Mouse (Mus musculus) kidney, embryonic 16.5 days (tissue): ENCODE results near the gene Ptprn2. TPM values are rescaled to one million over a fixed set of nuclear protein-coding genes. Genes with fewer than 3 reads are reported as not detected.

Experiments
- ATAC-seq: fragments of 200-750 bp; cut with Nextera tagmentation; 2 replicates; pipeline ENCODE4 v1.8.0; 2017; ENCODE audit warnings: moderate TSS enrichment; ENCODE audit not compliant: low FRiP score, low TSS enrichment
- H3K27ac ChIP-seq: fragments of 300-500 bp; sonication (generic); 2 replicates; pipeline ENCODE4 v1.5.1; 2014; ENCODE audit warnings: low read length
- H3K27me3 ChIP-seq: fragments of 300-500 bp; sonication (generic); 2 replicates; pipeline ENCODE4 v1.6.1; 2014; ENCODE audit warnings: low read length, control low read depth, mixed read lengths; ENCODE audit not compliant: insufficient read depth
- H3K36me3 ChIP-seq: fragments of 300-500 bp; sonication (generic); 2 replicates; pipeline ENCODE4 v1.6.1; 2014; ENCODE audit warnings: low read length, control low read depth, mixed read lengths; ENCODE audit not compliant: insufficient read depth
- H3K4me1 ChIP-seq: fragments of 300-500 bp; sonication (generic); 2 replicates; pipeline ENCODE4 v1.6.1; 2014; ENCODE audit warnings: low read length, control low read depth, mixed read lengths; ENCODE audit not compliant: insufficient read depth
- H3K4me2 ChIP-seq: fragments of 300-500 bp; sonication (generic); replicated peaks from 2 replicates; pipeline ENCODE4 v1.6.1; 2014; ENCODE audit warnings: low read depth, low read length
- H3K4me3 ChIP-seq: fragments of 300-500 bp; sonication (generic); 2 replicates; pipeline ENCODE4 v1.5.1; 2014; ENCODE audit warnings: mild to moderate bottlenecking, low read length
- H3K9ac ChIP-seq: fragments of 300-500 bp; sonication (generic); replicated peaks from 2 replicates; pipeline ENCODE4 v1.6.1; 2014; ENCODE audit warnings: low read length
- H3K9me3 ChIP-seq: fragments of 300-500 bp; sonication (generic); 2 replicates; pipeline ENCODE4 v1.6.1; 2016; ENCODE audit warnings: low read length, control low read depth
- WGBS: fragments of 180-500 bp; shearing (Covaris S2); extraction: QIAGEN DNeasy Blood & Tissue Kit; methylation state at CpG from one replicate; pipeline ENCODE4 v1.1.7; 2014; 5-methylcytosine and 5-hydroxymethylcytosine counted together
- polyA plus RNA-seq: library from polyadenylated mRNA; unstranded; fragments of >200 nt; fragmentation: Nextera tagmentation; extraction: Ambion mirVana; gene quantifications from 2 replicates; pipeline ENCODE4 v1.2.1, GENCODE M21; 2015

Gene Ptprn2
- polyA plus RNA-seq, 1 experiment from 2014 or later: not detected

DNA sequence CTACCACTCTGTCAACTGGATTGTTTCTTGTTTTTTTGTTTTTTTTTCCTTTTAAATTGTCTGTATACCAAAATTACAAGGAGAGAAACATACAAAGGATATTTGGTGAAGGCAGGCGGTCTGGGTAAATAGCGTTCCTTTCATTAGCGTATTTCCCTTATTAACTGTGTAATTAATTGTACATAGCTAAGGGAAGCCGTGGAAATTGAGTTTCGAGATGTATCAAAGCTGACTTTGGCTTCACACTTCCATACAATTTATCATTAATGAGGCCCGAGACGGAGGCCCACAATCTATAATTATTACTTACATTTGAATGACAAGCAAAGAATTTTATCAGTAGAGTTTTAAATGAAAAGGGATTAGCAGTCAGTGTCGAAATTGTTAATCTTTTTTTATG is 712.6 kb downstream of the Ptprn2 start:
- 88% methylated on average over 8 of the region's 8 CpGs for WGBS
- Histone ChIP-seq H3K4me3 (no peak overlapping the region), H3K9me3 (no peaks in the 10 kb centered on the region), H3K27ac (no peak overlapping the region), H3K27me3 (0 out of 2 replicates have a peak, but pooled peaks cover 6% of the 10 kb centered on the region), H3K4me2 (no peak overlapping the region), H3K4me1 (0 out of 2 replicates have a peak, but pooled peaks cover 8% of the 10 kb centered on the region), H3K36me3 (no peaks in the 10 kb centered on the region), H3K9ac (no peak overlapping the region)
- ATAC-seq: no peak

GRCm38 (mm10) chr12:117200117-117200516 is 714.6 kb downstream of the Ptprn2 start:
- Histone ChIP-seq H3K27ac (no peak overlapping the region), H3K4me2 (peak overlapping the region; percentile 18; the same call in 1 of the 2 replicates), H3K9ac (no peak overlapping the region), H3K4me1 (0 out of 2 replicates have a peak, but pooled peaks cover 8% of the 10 kb centered on the region), H3K4me3 (no peak overlapping the region), H3K9me3 (no peaks in the 10 kb centered on the region), H3K27me3 (0 out of 2 replicates have a peak, but pooled peaks cover 6% of the 10 kb centered on the region), H3K36me3 (no peaks in the 10 kb centered on the region)
- ATAC-seq: peak; percentile 82; the same call in 1 of the 2 replicates
- WGBS: 15% methylated on average over 9 of the region's 9 CpGs

- H3K4me2 ChIP-seq: 0 out of 2 replicates have a peak overlapping the region, but pooled peaks have one; percentile 18
- ATAC-seq: peak; percentile 75; the same call in 1 of the 2 replicates
These were observed 715.1 kb downstream of the Ptprn2 start for GRCm38 (mm10) chr12:117200590-117200989.

DNA sequence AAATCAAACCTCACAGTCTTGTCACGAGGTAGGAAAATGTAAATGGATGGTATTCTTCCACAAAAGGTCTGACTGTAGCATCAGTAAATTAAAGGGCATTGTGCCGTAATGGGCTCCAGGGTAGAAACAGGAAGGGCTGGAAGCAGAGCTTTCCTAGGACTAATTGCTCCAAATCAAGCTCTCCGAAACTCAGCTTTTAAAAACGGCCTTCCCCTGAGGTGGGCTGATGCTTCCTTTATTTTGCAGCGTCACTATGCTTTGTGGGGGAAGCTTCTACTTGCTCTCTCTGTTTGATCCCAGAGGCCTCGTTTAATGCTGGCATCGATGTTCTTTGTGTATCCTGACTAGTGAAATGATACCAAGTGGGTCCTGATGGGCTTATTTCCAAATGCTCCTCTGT is 718.0 kb downstream of the Ptprn2 start:
- ATAC-seq: no peak
- no peak overlapping the region for H3K4me3 ChIP-seq
- H3K4me1 ChIP-seq: 0 out of 2 replicates have a peak, but pooled peaks cover 8% of the 10 kb centered on the region
- no peaks in the 10 kb centered on the region for H3K9me3 ChIP-seq
- WGBS: 60% methylated on average over 7 of the region's 7 CpGs
- no peak overlapping the region for H3K4me2 ChIP-seq
- H3K9ac ChIP-seq: no peak overlapping the region
- H3K36me3 ChIP-seq: no peaks in the 10 kb centered on the region
- no peak overlapping the region for H3K27ac ChIP-seq
- no peaks in the 10 kb centered on the region for H3K27me3 ChIP-seq

More at GRCm38 (mm10) chr12:117200590-117200989, 715.1 kb downstream of the Ptprn2 start:
- 37% methylated on average over 5 of the region's 5 CpGs for WGBS
- Histone ChIP-seq H3K36me3 (no peaks in the 10 kb centered on the region), H3K4me3 (no peak overlapping the region), H3K27me3 (0 out of 2 replicates have a peak, but pooled peaks cover 6% of the 10 kb centered on the region), H3K4me1 (0 out of 2 replicates have a peak, but pooled peaks cover 8% of the 10 kb centered on the region), H3K27ac (no peak overlapping the region), H3K9me3 (no peaks in the 10 kb centered on the region), H3K9ac (no peak overlapping the region)

DNA sequence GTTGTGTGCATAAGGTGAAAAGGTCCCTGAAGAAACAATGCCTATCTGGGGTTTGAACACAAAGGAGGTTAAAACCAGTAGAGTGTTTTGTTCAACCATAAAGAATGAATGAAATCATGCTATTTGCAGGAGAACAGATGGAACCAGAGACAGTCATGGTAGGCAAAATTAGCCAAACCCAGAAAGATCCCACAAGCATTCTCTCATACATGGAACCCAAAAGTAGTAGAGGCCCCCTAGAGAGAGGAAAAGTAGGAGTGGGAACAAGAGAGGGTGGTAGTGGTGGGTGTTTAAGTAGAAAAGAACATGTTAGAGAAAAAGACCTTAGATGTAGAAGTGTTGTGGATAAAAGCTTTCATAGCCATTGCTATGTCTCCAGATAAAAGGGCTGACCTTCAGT is 719.4 kb downstream of the Ptprn2 start:
- Histone ChIP-seq H3K4me2 (no peak overlapping the region), H3K27me3 (no peaks in the 10 kb centered on the region), H3K9me3 (no peaks in the 10 kb centered on the region), H3K36me3 (no peaks in the 10 kb centered on the region), H3K27ac (no peak overlapping the region), H3K4me3 (no peak overlapping the region), H3K9ac (no peak overlapping the region), H3K4me1 (0 out of 2 replicates have a peak, but pooled peaks cover 7% of the 10 kb centered on the region)
- no peak for ATAC-seq

DNA sequence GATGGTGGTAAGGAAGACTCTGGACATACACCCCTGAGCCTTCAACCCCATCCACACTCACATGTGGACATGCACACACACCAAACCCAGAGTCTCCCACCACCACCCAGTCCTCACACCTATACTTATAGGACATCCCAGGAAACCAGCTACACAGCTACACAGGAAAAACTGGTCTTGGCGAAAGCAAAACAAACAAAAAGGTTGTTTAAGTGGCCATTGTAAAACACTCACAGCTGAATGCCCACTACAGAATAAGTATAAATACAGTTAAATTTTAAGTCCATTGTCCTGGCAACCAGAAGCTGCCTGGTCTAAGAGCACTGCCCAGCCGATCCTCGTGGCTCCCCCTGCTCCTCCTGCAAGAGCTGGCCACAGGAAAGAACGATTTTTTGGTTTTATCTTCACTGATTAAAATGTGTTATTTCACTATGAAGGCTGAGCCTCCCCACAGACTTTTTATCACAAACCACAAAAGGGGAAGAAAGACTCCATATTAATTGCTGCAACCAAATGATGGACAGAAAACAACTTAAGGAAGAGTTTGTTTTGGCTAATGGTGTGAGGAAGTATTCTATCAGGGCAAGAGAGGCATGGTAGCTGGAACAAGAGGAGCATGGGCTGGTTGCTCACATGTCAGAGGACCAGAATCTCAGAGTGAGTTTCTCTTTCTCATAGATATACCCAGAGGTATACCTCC is 722.1 kb downstream of the Ptprn2 start:
- H3K4me3 ChIP-seq: no peak overlapping the region
- no peaks in the 10 kb centered on the region for H3K27me3 ChIP-seq
- no peak overlapping the region for H3K9ac ChIP-seq
- 68% methylated on average over 4 of the region's 4 CpGs for WGBS
- no peaks in the 10 kb centered on the region for H3K4me1 ChIP-seq
- no peaks in the 10 kb centered on the region for H3K36me3 ChIP-seq
- ATAC-seq: no peak
- H3K9me3 ChIP-seq: no peaks in the 10 kb centered on the region
- H3K4me2 ChIP-seq: no peak overlapping the region
- H3K27ac ChIP-seq: no peak overlapping the region

DNA sequence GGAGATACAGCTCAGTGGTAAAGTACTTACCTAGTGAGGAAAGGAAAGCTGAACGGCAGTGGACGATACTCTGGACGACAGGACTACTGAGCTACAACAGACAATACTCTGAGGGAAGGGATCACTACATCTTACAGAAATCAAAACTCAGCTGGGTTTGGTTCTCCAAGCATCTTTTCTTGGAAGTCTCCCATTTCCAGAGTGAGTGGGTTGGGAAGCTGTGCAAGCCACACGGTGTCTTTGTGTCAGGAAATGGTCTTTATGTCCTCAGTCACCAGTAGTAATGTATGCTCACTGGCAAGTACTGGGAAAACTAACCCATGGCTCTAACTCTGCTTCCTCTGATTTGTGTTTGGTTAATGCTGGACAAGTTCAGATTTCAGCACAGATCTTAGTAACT is 724.9 kb downstream of the Ptprn2 start:
- Histone ChIP-seq H3K27ac (no peak overlapping the region), H3K9ac (no peak overlapping the region), H3K4me1 (no peaks in the 10 kb centered on the region), H3K4me3 (no peak overlapping the region), H3K27me3 (no peaks in the 10 kb centered on the region), H3K4me2 (no peak overlapping the region), H3K9me3 (no peaks in the 10 kb centered on the region), H3K36me3 (no peaks in the 10 kb centered on the region)
- no peak for ATAC-seq
- WGBS: 88% methylated on average over 4 of the region's 4 CpGs

GRCm38 (mm10) chr12:117213531-117213930 is 728.0 kb downstream of the Ptprn2 start:
- Histone ChIP-seq H3K36me3 (no peaks in the 10 kb centered on the region), H3K9ac (no peak overlapping the region), H3K4me3 (no peak overlapping the region), H3K4me2 (no peak overlapping the region), H3K27me3 (no peaks in the 10 kb centered on the region), H3K4me1 (no peaks in the 10 kb centered on the region), H3K9me3 (no peaks in the 10 kb centered on the region), H3K27ac (no peak overlapping the region)
- no peak for ATAC-seq
- 61% methylated on average over 1 of the region's 1 CpGs for WGBS

DNA sequence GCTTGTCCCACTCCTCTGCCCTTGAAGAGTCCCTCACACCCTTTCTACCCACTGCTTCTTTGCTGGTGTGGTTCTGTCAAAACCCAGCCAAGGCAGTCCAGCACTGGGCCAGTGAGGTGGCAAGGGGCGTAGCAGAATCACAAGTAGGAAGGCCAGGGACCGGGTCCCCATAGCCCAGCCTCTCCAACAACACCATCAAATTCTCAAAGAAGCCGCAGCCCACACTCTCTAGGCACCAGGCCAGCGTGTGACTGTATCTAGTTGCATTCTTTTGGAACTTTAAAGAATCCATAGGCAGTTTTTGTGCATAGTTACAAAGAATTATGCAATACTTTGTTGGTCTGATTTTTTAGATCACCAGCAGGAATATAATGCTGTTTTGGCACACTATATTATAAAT is 728.8 kb downstream of the Ptprn2 start:
- Histone ChIP-seq H3K4me2 (no peak overlapping the region), H3K27ac (no peak overlapping the region), H3K4me3 (no peak overlapping the region), H3K27me3 (no peaks in the 10 kb centered on the region), H3K4me1 (no peaks in the 10 kb centered on the region), H3K9me3 (no peaks in the 10 kb centered on the region), H3K9ac (no peak overlapping the region), H3K36me3 (no peaks in the 10 kb centered on the region)
- no peak for ATAC-seq
- WGBS: 54% methylated on average over 4 of the region's 4 CpGs

DNA sequence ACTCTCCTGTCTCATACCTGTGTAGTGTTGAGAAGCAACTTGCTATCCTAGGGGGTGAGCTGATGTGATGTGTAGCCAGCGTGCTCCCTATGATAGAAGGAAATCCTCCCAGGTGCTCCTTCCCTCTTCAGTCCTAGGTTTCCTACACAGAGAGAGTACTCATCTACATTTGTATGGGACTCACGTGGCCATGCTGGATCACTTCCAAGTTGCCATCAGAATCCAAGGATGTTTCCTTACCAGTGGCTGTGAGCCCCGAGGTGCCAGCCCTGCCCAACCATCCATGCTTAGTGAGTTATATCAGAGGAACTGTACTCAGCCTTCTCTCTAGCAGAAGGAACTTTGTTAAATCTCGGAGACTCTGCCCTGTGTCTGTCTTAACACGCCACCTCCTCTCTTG is 729.4 kb downstream of the Ptprn2 start:
- Histone ChIP-seq H3K4me1 (no peaks in the 10 kb centered on the region), H3K36me3 (no peaks in the 10 kb centered on the region), H3K27me3 (no peaks in the 10 kb centered on the region), H3K4me2 (no peak overlapping the region), H3K4me3 (no peak overlapping the region), H3K9ac (no peak overlapping the region), H3K9me3 (no peaks in the 10 kb centered on the region), H3K27ac (no peak overlapping the region)
- 82% methylated on average over 5 of the region's 5 CpGs for WGBS
- no peak for ATAC-seq
